Mouse (Mus musculus): ENCODE results near the gene Stk11.

DNA sequence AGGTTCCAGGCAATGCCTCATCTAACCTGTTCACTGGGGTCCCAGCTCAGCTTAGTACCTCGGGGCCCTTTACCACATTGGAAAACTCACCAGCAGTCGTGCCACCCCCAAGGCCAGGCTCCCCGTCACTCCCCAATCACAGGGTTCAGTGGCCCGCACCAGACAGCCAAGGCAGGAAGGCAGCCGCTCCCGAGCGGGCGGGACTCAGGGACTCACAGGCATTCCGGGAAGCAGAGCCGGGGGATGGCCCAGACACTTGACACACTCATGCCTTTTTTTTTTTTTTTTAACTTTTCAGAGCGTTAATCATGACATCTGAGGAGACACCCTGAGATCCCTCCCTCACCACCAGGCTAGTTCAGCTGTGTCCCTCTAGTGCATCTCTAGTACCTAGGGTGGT, 14.6 kb upstream of the Stk11 start:
- TF ChIP-seq ZC3H11A (IDR thresholded peaks at IDR 0.05; ENCODE audit: borderline replicate concordance, low read depth, low read length) (no peak), CHD2 (IDR thresholded peaks at IDR 0.05; ENCODE audit: low read depth, low read length) (no peak), HCFC1 (IDR thresholded peaks at IDR 0.05; ENCODE audit: borderline replicate concordance, insufficient read depth, low read length) (no peak), MAFK (IDR thresholded peaks at IDR 0.05; ENCODE audit: insufficient read depth, low read depth, low read length) (no peak)
